Mouse (Mus musculus) small intestine, adult 2 months (tissue): ENCODE data around the gene Ebi3. TPM values are rescaled to one million over a fixed set of nuclear protein-coding genes. Genes with fewer than 3 reads are reported as not detected.
A peak's percentile ranks its signal among the peaks of the same experiment; 100 is the strongest.

Experiments used
- H3K27ac ChIP-seq: fragments of 200-500 bp; 2 replicates; pipeline ENCODE4 v1.5.1; 2012; ENCODE audit warnings: low read depth, low read length, control low read depth, inconsistent platforms; ENCODE audit not compliant: insufficient read depth
- H3K27me3 ChIP-seq: fragments of 200-500 bp; 2 replicates; pipeline ENCODE4 v1.6.1; 2012; ENCODE audit warnings: mild to moderate bottlenecking, moderate library complexity, low read length, inconsistent platforms; ENCODE audit not compliant: control insufficient read depth, insufficient read depth
- H3K36me3 ChIP-seq: fragments of 200-500 bp; 2 replicates; pipeline ENCODE4 v1.6.1; 2012; ENCODE audit warnings: mild to moderate bottlenecking, low read length, control low read depth, inconsistent platforms; ENCODE audit not compliant: control insufficient read depth, insufficient read depth
- H3K4me1 ChIP-seq: fragments of 200-500 bp; 2 replicates; pipeline ENCODE4 v1.6.1; 2012; ENCODE audit warnings: low read length, inconsistent platforms, mixed read lengths; ENCODE audit not compliant: control insufficient read depth, insufficient read depth, insufficient read length
- H3K4me3 ChIP-seq: fragments of 200-500 bp; 2 replicates; pipeline ENCODE4 v1.5.1; 2012; ENCODE audit warnings: low read depth, mild to moderate bottlenecking, control low read depth, inconsistent platforms, low read length, moderate library complexity
- CTCF ChIP-seq: fragments of 200-500 bp; IDR thresholded peaks from 2 replicates; pipeline ENCODE4 v1.5.1; 2012; ENCODE audit warnings: low read depth, mild to moderate bottlenecking, control low read depth, inconsistent platforms, low read length, moderate library complexity, mixed read lengths; ENCODE audit not compliant: insufficient replicate concordance, insufficient read length; ENCODE audit errors: extremely low read depth
- POLR2A ChIP-seq: fragments of 200-500 bp; IDR thresholded peaks from 2 replicates; pipeline ENCODE4 v1.6.1; 2012; ENCODE audit warnings: low read depth, mild to moderate bottlenecking, control low read depth, inconsistent platforms, low read length, moderate library complexity
- WGBS: fragments of 180-500 bp; shearing (Covaris S2); methylation state at CpG from one replicate; pipeline ENCODE4 v1.1.7; 2018; 5-methylcytosine and 5-hydroxymethylcytosine counted together
- polyA plus RNA-seq: library from polyadenylated mRNA; depleted of rRNA; stranded (reverse); fragments of >200 nt; gene quantifications from 2 replicates; pipeline ENCODE4 v1.2.3, GENCODE M21; 2012

The Ebi3 gene
- polyA plus RNA-seq, 1 experiment = 7.5 TPM

DNA sequence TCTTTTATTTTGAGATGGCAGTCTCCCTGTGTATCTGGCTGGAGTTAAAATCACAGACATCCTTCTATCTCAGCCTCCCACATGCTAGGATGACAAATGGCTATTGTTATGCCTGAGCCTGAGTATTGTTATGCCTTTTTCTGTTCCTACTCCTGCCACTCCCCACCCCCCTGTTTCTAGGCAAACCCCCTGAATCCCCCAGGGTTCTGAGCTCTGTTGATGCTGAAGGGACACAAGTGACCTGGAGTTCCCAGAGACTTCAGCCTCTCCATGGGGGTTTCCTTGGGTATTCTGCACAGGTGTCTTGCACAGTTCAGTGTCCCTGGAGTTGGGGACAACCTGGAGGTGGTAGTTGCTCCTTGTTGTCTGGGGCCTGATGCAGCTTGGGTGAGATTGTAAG, 399 bp upstream of the Ebi3 start:
- H3K4me3 ChIP-seq = no peak overlapping the region
- H3K27me3 ChIP-seq = no peaks in the 10 kb centered on the region
- no peak for TF ChIP-seq CTCF
- no peak overlapping the region for H3K27ac ChIP-seq
- no peaks in the 10 kb centered on the region for H3K36me3 ChIP-seq
- no peaks in the 10 kb centered on the region; the same call in 1 of the 2 replicates for H3K4me1 ChIP-seq

DNA sequence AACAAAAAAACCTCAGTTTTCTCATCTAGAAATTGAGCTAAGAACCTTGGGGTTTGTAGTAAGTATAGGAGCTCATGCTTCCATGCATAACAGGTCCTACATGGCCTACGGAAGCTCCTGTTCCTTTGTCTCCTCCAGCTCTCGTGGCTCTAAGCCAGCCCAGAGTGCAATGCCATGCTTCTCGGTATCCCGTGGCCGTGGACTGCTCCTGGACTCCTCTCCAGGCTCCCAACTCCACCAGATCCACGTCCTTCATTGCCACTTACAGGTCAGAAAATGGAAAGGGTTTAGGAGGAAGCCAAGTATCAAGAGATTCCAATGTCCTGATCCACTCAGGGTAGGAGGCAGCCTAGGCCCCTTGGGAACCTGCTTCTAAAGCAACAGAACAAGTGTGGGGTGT, 1.3 kb downstream of the Ebi3 start:
- 72% methylated on average over 6 of the region's 6 CpGs for WGBS
- TF ChIP-seq CTCF (no peak), POLR2A (no peak)
- no peaks in the 10 kb centered on the region for H3K27me3 ChIP-seq

GRCm38 (mm10) chr17:55954229-55954628, 1.8 kb downstream of the Ebi3 start:
- Histone ChIP-seq H3K4me3 (no peak overlapping the region), H3K36me3 (no peaks in the 10 kb centered on the region), H3K4me1 (peaks cover 3% of the 10 kb centered on the region; the same call in 1 of the 2 replicates), H3K27ac (no peak overlapping the region), H3K27me3 (no peaks in the 10 kb centered on the region)
- TF ChIP-seq CTCF (no peak), POLR2A (no peak)
- WGBS = 42% methylated on average over 16 of the region's 16 CpGs

More for the DNA sequence above, 1.3 kb downstream of the Ebi3 start:
- H3K27ac ChIP-seq = no peak overlapping the region
- H3K36me3 ChIP-seq = no peaks in the 10 kb centered on the region
- peaks cover 3% of the 10 kb centered on the region; the same call in 1 of the 2 replicates for H3K4me1 ChIP-seq
- H3K4me3 ChIP-seq = no peak overlapping the region

- no peaks in the 10 kb centered on the region for H3K36me3 ChIP-seq
- H3K27me3 ChIP-seq = no peaks in the 10 kb centered on the region
- H3K4me3 ChIP-seq = peak overlapping the region; percentile 77
- no peak overlapping the region for H3K27ac ChIP-seq
- TF ChIP-seq POLR2A (peak; percentile 29; the same call in 1 of the 2 replicates), CTCF (no peak)
- 21% methylated on average over 26 of the region's 26 CpGs for whole genome bisulfite sequencing
- peaks cover 7% of the 10 kb centered on the region; the same call in 1 of the 2 replicates for H3K4me1 ChIP-seq
These were observed 3.7 kb downstream of the Ebi3 start for GRCm38 (mm10) chr17:55956129-55956528.

- H3K27ac ChIP-seq = no peak overlapping the region
- H3K4me3 ChIP-seq = peak overlapping the region; percentile 77
- no peaks in the 10 kb centered on the region for H3K27me3 ChIP-seq
- 34% methylated on average over 6 of the region's 6 CpGs for WGBS
- H3K4me1 ChIP-seq = peaks cover 7% of the 10 kb centered on the region; the same call in 1 of the 2 replicates
- peaks cover 3% of the 10 kb centered on the region; the same call in 1 of the 2 replicates for H3K36me3 ChIP-seq
- TF ChIP-seq POLR2A (no peak), CTCF (no peak)
These were observed 4.2 kb downstream of the Ebi3 start for GRCm38 (mm10) chr17:55956591-55956990.

DNA sequence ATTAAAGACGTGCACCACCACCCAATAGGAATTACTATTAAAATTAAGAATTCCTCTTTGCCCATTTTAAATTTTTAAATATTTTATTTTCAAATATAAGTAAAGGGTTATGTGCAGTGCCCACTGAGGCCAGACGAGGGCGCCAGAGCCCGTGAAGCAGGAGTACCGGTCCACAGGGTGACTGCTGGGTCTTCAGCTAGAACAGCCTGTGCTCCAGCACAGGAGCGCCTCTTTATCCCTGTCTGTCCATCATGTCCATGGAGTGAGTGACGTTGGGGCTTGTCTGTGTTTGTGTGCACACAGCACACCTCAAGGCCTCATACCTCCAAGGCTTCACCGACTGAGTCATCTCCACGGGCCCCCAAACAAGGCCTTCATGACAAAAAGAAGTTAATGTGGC, 4.7 kb downstream of the Ebi3 start:
- Histone ChIP-seq H3K36me3 (peaks cover 4% of the 10 kb centered on the region; the same call in 1 of the 2 replicates), H3K4me1 (peaks cover 7% of the 10 kb centered on the region; the same call in 1 of the 2 replicates), H3K4me3 (no peak overlapping the region), H3K27me3 (no peaks in the 10 kb centered on the region), H3K27ac (no peak overlapping the region)
- WGBS = 11% methylated on average over 9 of the region's 9 CpGs
- TF ChIP-seq CTCF = peak; percentile 80; the same call in 1 of the 2 replicates
- no peak for TF ChIP-seq POLR2A

DNA sequence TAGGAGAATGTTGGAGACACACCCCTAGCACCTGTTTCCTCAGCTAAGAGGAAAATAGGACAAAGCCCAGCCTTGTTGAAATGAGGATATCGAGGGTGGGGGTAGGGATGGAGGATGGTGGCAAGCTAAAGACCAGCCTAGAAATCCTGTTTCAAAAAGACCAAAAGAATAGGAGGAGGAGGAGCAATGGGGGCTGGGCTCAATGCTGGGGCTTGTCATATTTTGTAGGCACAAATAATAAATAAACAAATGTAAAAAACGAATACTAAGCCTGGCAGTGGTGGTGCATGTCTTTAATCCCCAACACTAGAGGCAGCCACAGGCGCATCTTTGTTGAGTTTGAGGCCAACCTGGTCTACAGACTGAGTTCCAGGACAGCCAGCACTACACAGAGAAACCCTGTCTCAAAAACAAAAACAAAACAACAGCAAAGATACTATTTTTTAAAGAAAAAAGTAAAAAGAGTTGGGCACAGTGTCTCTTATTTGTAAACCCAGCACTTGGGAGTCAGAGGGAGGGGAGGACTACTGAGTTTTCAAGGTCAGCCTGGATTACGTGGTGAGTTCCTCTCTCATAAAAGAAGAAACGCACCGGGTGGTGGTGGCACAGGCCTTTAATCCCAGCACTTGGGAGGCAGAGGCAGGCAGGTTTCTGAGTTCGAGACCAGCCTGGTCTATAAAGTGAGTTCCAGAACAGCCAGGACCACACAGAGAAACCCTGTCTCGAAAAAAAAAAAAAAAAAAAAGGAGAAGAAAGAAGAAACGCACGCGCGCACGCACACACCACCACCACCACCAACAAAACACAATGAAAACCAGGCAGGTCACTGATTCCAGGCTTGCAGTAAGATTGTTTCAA, 5.5 kb downstream of the Ebi3 start:
- Histone ChIP-seq H3K4me1 (peaks cover 7% of the 10 kb centered on the region; the same call in 1 of the 2 replicates), H3K36me3 (peaks cover 7% of the 10 kb centered on the region; the same call in 1 of the 2 replicates), H3K27ac (peak overlapping the region; percentile 38; the same call in 1 of the 2 replicates), H3K27me3 (no peaks in the 10 kb centered on the region), H3K4me3 (0 out of 2 replicates have a peak overlapping the region, but pooled peaks have one; percentile 1)
- WGBS = 72% methylated on average over 13 of the region's 13 CpGs
- no peak for TF ChIP-seq POLR2A
- TF ChIP-seq CTCF = no peak
